Mouse (Mus musculus) Patski (cell line): ENCODE measurements at regions not wholly inside any gene's neighbourhood (a gene's known extent, or its start where the extent isn't known, plus 50 kb on each side); places are given as distances from the start of the nearest gene placed in this dataset.

Source experiments
- ATAC-seq: fragments of 100-300 bp; one replicate; pipeline ENCODE4 v1.8.0; 2021
- CTCF ChIA-PET: fragments of 350-600 bp; sonication (Branson Sonifier 250); formaldehyde crosslinking; loops from one replicate; lab custom pipeline; 2022; ENCODE audit warnings: inconsistent platforms; lab: Charles Lee
- POLR2A ChIA-PET: fragments of 350-600 bp; sonication (Branson Sonifier 250); formaldehyde crosslinking; loops from one replicate; lab custom pipeline; 2022; ENCODE audit warnings: antibody characterized with exemption, inconsistent platforms; lab: Charles Lee
- DNase-seq: peaks from one replicate; pipeline ENCODE4 v3.0.0-alpha.2; 2011; ENCODE audit warnings: low read depth, low spot score
- H3K27me3 ChIP-seq: fragments of 371-371 bp; one replicate; pipeline ENCODE4 v1.5.1; 2021
- CTCF ChIP-seq: fragments of 100-300 bp; IDR thresholded peaks from one replicate; pipeline ENCODE4 v1.5.1; 2021
- in situ Hi-C: fragments of 300-500 bp; cut with MboI; formaldehyde crosslinking; loops from 3 replicates; pipeline ENCODE4 v1.11.1; 2018; ENCODE audit warnings: low pct_unique_long_range_greater_than_20kb, mixed read lengths

- no peak for TF ChIP-seq CTCF
- ATAC-seq, result no peak
- H3K27me3 ChIP-seq, result no peaks in the 10 kb centered on the region
- DNase-seq, result no peak
- POLR2A ChIA-PET, result no interaction called here
- in situ Hi-C loops, result no loop called here
- CTCF ChIA-PET, result no interaction called here
These were observed 395.8 kb downstream of the Plod2 start for GRCm38 (mm10) chr9:92937802-92938201.

- in situ Hi-C loops, result no loop called here
- ATAC-seq, result no peak
These were observed 408.1 kb downstream of the Plod2 start for GRCm38 (mm10) chr9:92950092-92950491.

GRCm38 (mm10) chr9:92963275-92963674 is 421.3 kb downstream of the Plod2 start:
- ATAC-seq, result no peak
- in situ Hi-C loops, result no loop called here
- no peak for DNase-seq
- no peaks in the 10 kb centered on the region for H3K27me3 ChIP-seq
- CTCF ChIA-PET, result no interaction called here
- POLR2A ChIA-PET, result no interaction called here
- TF ChIP-seq CTCF, result no peak

More at GRCm38 (mm10) chr9:92950092-92950491, 408.1 kb downstream of the Plod2 start:
- ChIA-PET POLR2A (no interaction called here), CTCF (no interaction called here)
- no peaks in the 10 kb centered on the region for H3K27me3 ChIP-seq
- TF ChIP-seq CTCF, result no peak
- no peak for DNase-seq

DNA sequence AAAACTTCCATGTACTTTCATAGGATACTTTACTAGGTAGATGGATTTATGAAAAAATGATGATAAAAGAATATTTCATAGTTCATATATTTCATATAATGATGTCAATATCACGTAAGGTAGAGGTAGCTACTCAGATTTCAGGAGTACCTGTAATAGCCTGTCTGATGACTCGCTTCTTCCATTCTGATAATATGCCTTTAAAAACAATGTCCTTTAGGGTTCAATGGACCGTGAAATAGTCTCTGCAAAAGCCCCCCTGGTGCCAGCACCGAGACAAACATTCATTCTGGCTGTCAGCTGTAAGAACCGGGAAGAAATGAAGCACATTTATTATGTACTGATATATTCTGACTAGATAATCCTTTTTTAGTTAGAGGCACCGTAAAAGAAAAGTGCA is 449.7 kb downstream of the Plod2 start:
- ATAC-seq, result no peak
- in situ Hi-C loops, result no loop called here

GRCm38 (mm10) chr9:92996156-92996555 is 454.1 kb downstream of the Plod2 start:
- POLR2A ChIA-PET, result no interaction called here
- DNase-seq, result no peak
- no peaks in the 10 kb centered on the region for H3K27me3 ChIP-seq
- CTCF ChIA-PET, result no interaction called here
- in situ Hi-C loops, result no loop called here
- TF ChIP-seq CTCF, result no peak
- ATAC-seq, result no peak

More for the DNA sequence above, 449.7 kb downstream of the Plod2 start:
- no peaks in the 10 kb centered on the region for H3K27me3 ChIP-seq
- ChIA-PET POLR2A (no interaction called here), CTCF (interaction anchor here (1.0 kb wide), 1 partner anchor 53 kb away, joined by 3 read pairs; no protein-coding TSS in a partner anchor)
- no peak for DNase-seq
- TF ChIP-seq CTCF, result no peak

GRCm38 (mm10) chr9:93005182-93005953 is 463.3 kb downstream of the Plod2 start:
- ATAC-seq (no peak), DNase-seq (no peak)
- ChIA-PET CTCF (no interaction called here), POLR2A (no interaction called here)
- in situ Hi-C loops, result no loop called here
- no peak for TF ChIP-seq CTCF
- no peaks in the 10 kb centered on the region for H3K27me3 ChIP-seq

- no peak for TF ChIP-seq CTCF
- ATAC-seq, result no peak
- no peak for DNase-seq
- CTCF ChIA-PET, result no interaction called here
- POLR2A ChIA-PET, result no interaction called here
- H3K27me3 ChIP-seq, result no peaks in the 10 kb centered on the region
- in situ Hi-C loops, result no loop called here
These were observed 466.7 kb downstream of the Plod2 start for GRCm38 (mm10) chr9:93008511-93009302.

DNA sequence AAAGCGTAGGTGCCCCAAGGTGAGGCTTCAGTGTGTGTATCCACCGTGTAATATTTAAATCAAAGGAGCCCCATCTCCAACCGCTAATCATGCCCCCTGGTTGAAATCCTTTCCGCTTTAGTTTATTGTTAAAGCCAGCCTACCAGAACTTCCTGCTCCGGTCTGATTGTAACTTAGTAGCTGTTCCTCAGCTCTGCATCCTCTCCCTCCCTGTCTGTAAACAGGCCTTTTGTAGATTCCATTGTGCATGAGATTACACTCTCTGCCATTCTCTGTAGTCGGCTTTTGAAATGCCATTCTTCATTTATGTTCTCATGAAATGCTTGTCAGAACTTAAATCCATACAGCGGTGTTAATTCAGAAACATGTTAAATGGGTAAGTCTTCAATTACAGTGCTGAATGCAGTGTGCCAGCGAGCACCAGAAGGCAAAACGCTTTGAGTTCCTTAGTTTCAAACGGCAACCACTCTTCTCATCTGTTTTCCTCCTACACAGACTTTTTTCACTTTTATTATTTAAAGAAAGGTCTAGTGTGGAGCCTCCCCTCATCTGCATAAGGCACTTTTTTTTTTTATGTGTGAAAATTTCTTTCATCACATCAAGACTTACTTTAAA is 502.4 kb downstream of the Plod2 start:
- POLR2A ChIA-PET, result no interaction called here
- no peak for DNase-seq
- no peaks in the 10 kb centered on the region for H3K27me3 ChIP-seq
- TF ChIP-seq CTCF, result no peak
- in situ Hi-C loops, result no loop called here
- CTCF ChIA-PET, result no interaction called here
- no peak for ATAC-seq

DNA sequence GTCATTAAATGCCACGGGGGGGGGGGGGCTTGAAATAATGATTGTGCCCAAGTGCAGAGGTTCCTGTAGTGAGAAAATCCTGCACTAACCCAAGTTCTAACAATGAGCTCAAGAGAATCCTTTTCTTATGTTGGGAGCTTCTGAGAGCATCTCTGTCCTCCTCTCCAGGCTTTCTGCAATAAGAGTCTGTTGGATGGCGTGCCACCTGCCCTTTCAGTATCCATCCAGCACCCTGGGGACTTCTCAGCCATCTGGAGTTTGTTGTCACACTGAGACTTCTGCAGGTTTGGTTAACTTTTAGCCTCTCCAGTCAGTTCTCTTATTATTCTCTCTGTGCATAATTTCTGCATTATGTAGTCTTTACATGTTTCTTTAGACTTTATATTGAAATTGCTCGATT is 530.1 kb downstream of the Plod2 start:
- no peak for DNase-seq
- POLR2A ChIA-PET, result no interaction called here
- no peaks in the 10 kb centered on the region for H3K27me3 ChIP-seq
- no peak for TF ChIP-seq CTCF
- in situ Hi-C loops, result no loop called here
- CTCF ChIA-PET, result no interaction called here
- ATAC-seq, result no peak

- no peak for ATAC-seq
- ChIA-PET CTCF (no interaction called here), POLR2A (no interaction called here)
- TF ChIP-seq CTCF, result peak; percentile 25
- no peak for DNase-seq
- no peaks in the 10 kb centered on the region for H3K27me3 ChIP-seq
- in situ Hi-C loops, result no loop called here
These were observed 541.1 kb downstream of the Plod2 start for GRCm38 (mm10) chr9:93083114-93083513.
